Mouse (Mus musculus): ENCODE data around the gene Zbbx. TPM values are rescaled to one million over a fixed set of nuclear protein-coding genes. Genes with fewer than 3 reads are reported as not detected.

The Zbbx gene
- polyA plus RNA-seq, 2 experiments, result not detected

DNA sequence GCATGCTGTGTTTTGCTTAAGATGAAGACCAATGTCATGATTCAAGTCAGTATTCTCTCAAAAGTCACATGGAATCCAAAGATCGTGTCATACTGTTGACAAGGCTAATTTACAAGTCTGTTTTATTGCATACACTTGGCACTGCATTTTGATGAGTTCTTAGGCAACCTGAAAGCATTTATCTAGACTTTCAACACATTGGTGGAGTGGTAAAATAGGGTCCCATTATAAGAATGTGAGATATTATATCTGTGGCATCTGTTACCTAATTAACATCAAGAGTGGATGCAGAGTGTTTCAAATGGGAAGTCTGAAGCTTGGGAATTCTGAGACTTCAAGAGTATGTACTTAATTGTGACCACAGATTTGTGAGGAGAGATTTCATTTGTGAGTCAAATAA lies 79.1 kb downstream of the Zbbx start:
- H3K4me2 ChIP-seq (replicated peaks; ENCODE audit: low read depth, low read length, severe bottlenecking), result no peak overlapping the region
- no peak overlapping the region for H3K4me3 ChIP-seq (replicated peaks; ENCODE audit: low read length)
- no peaks in the 10 kb centered on the region for H3K9me3 ChIP-seq (ENCODE audit: control insufficient read depth, low read length)
- H3K27ac ChIP-seq (replicated peaks; ENCODE audit: low read depth, low read length), result no peak overlapping the region
- no peak for TF ChIP-seq POLR2A (IDR thresholded peaks at IDR 0.05; ENCODE audit: borderline replicate concordance, extremely low read depth, insufficient read depth, insufficient read length)
- H3K9ac ChIP-seq (ENCODE audit: low read depth, low read length, severe bottlenecking), result no peak overlapping the region
- H3K4me1 ChIP-seq (ENCODE audit: control insufficient read depth, insufficient read depth, low read length), result no peaks in the 10 kb centered on the region
- no peaks in the 10 kb centered on the region for H3K36me3 ChIP-seq (ENCODE audit: control insufficient read depth, insufficient read depth, low read length)
- H3K27me3 ChIP-seq (ENCODE audit: control insufficient read depth, insufficient read depth, low read length), result no peaks in the 10 kb centered on the region
- ATAC-seq (ENCODE audit: low FRiP score, low read depth), result no peak
- DNase-seq (ENCODE audit: low spot score), result no peak
- 53% methylated on average over 1 of the region's 1 CpGs for whole genome bisulfite sequencing

DNA sequence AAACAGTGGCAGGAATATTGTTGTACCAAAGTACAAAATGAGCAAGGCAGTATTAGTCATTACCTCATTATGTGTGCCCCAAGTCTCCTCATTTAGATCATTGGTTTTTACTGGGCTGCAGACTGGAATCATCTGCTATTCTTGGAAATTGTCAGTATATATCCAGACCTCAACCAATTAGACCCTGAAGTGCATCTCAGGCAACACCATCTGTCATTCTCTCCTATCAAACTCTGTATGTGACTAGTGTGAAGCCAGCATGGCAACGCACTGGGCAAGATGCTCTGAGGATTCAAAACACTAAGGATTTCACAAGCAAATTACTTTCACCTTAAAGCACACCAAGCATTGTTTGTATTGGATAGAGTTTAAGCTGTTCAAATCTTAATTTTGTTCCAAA lies 85.9 kb downstream of the Zbbx start:
- no peaks in the 10 kb centered on the region for H3K9me3 ChIP-seq (ENCODE audit: control insufficient read depth, low read length)
- ATAC-seq (ENCODE audit: low FRiP score, low read depth) (no peak), DNase-seq (ENCODE audit: low spot score) (no peak)
- H3K36me3 ChIP-seq (ENCODE audit: control insufficient read depth, insufficient read depth, low read length), result no peaks in the 10 kb centered on the region
- H3K9ac ChIP-seq (ENCODE audit: low read depth, low read length, severe bottlenecking), result no peak overlapping the region
- 93% methylated on average over 1 of the region's 1 CpGs for WGBS
- H3K4me2 ChIP-seq (replicated peaks; ENCODE audit: low read depth, low read length, severe bottlenecking), result no peak overlapping the region
- TF ChIP-seq POLR2A (IDR thresholded peaks at IDR 0.05; ENCODE audit: borderline replicate concordance, extremely low read depth, insufficient read depth, insufficient read length), result no peak
- H3K27ac ChIP-seq (replicated peaks; ENCODE audit: low read depth, low read length), result no peak overlapping the region
- no peak overlapping the region for H3K4me3 ChIP-seq (replicated peaks; ENCODE audit: low read length)
- no peaks in the 10 kb centered on the region for H3K27me3 ChIP-seq (ENCODE audit: control insufficient read depth, insufficient read depth, low read length)
- no peaks in the 10 kb centered on the region for H3K4me1 ChIP-seq (ENCODE audit: control insufficient read depth, insufficient read depth, low read length)

DNA sequence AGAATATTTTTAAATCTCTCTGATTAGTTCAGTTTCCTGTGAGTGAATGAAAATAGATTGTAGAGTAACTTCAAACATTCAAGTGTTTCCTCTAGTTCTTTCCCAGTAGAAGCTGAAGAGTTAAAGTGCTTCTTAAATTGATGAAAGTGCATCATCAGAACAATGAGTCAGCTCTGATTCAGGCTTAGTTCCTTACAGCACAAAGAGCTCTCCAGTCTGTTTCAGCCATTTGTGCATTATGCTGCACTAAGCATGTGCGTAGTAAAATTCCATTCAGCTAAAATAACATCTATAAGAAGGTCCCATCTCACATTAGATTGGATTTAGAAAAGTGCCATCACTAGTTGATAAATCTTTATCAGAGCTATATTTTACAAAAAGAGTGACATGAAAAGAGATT lies 155.1 kb downstream of the Zbbx start:
- no peak overlapping the region for H3K9ac ChIP-seq (ENCODE audit: low read depth, low read length, severe bottlenecking)
- H3K27ac ChIP-seq (replicated peaks; ENCODE audit: low read depth, low read length), result no peak overlapping the region
- TF ChIP-seq POLR2A (IDR thresholded peaks at IDR 0.05; ENCODE audit: borderline replicate concordance, extremely low read depth, insufficient read depth, insufficient read length), result no peak
- WGBS, result 74% methylated on average over 1 of the region's 1 CpGs
- no peaks in the 10 kb centered on the region for H3K27me3 ChIP-seq (ENCODE audit: control insufficient read depth, insufficient read depth, low read length)
- H3K4me2 ChIP-seq (replicated peaks; ENCODE audit: low read depth, low read length, severe bottlenecking), result no peak overlapping the region
- ATAC-seq (ENCODE audit: low FRiP score, low read depth) (no peak), DNase-seq (ENCODE audit: low spot score) (no peak)
- H3K4me3 ChIP-seq (replicated peaks; ENCODE audit: low read length), result no peak overlapping the region
- H3K4me1 ChIP-seq (ENCODE audit: control insufficient read depth, insufficient read depth, low read length), result no peaks in the 10 kb centered on the region
- H3K9me3 ChIP-seq (ENCODE audit: control insufficient read depth, low read length), result no peaks in the 10 kb centered on the region
- H3K36me3 ChIP-seq (ENCODE audit: control insufficient read depth, insufficient read depth, low read length), result no peaks in the 10 kb centered on the region

Other genes starting within 250 kb of the Zbbx start
- not detected in 2 replicates for gene Serpini2, start 105.0 kb upstream of the Zbbx start, polyA plus RNA-seq (2012; rRNA removed)
- gene Serpini2, start 105.0 kb upstream of the Zbbx start, polyA plus RNA-seq (2014; fragmentation: Nextera tagmentation; extraction: Ambion mirVana), result not detected in 2 replicates

All from limb, embryonic 14.5 days (tissue).